Mouse (Mus musculus) heart, postnatal 0 days (tissue): ENCODE results near the gene Syncrip. TPM values are rescaled to one million over a fixed set of nuclear protein-coding genes. Genes with fewer than 3 reads are reported as not detected.

Experiments used
- ATAC-seq: fragments of 200-750 bp; cut with Nextera tagmentation; 2 replicates; pipeline ENCODE4 v1.8.0; 2017; ENCODE audit warnings: low read depth, moderate number of reproducible peaks, moderate library complexity; ENCODE audit not compliant: insufficient read depth
- DNase-seq: peaks from one replicate; pipeline ENCODE4 v3.0.0-alpha.2; 2016; ENCODE audit warnings: low spot score
- H3K27ac ChIP-seq: fragments of 300-500 bp; sonication (generic); 2 replicates; pipeline ENCODE4 v1.5.1; 2014; ENCODE audit warnings: low read depth, mild to moderate bottlenecking
- H3K27me3 ChIP-seq: fragments of 300-500 bp; sonication (generic); 2 replicates; pipeline ENCODE4 v1.6.1; 2014; ENCODE audit warnings: low read length, mixed read lengths; ENCODE audit not compliant: control insufficient read depth, insufficient read depth
- H3K36me3 ChIP-seq: fragments of 300-500 bp; sonication (generic); replicated peaks from 2 replicates; pipeline ENCODE4 v1.6.1; 2014; ENCODE audit warnings: low read length, mixed read lengths; ENCODE audit not compliant: control insufficient read depth, insufficient read depth
- H3K4me1 ChIP-seq: fragments of 300-500 bp; sonication (generic); 2 replicates; pipeline ENCODE4 v1.6.1; 2014; ENCODE audit warnings: antibody characterized with exemption; ENCODE audit not compliant: control insufficient read depth, insufficient read depth
- H3K4me2 ChIP-seq: fragments of 300-500 bp; sonication (generic); 2 replicates; pipeline ENCODE4 v1.6.1; 2014; ENCODE audit warnings: low read depth, mild to moderate bottlenecking, low read length, moderate library complexity
- H3K4me3 ChIP-seq: fragments of 300-500 bp; sonication (generic); 2 replicates; pipeline ENCODE4 v1.5.1; 2014; ENCODE audit warnings: low read depth, low read length
- H3K9ac ChIP-seq: fragments of 300-500 bp; sonication (generic); replicated peaks from 2 replicates; pipeline ENCODE4 v1.6.1; 2014; ENCODE audit warnings: low read depth, low read length, mixed read lengths
- H3K9me3 ChIP-seq: fragments of 300-500 bp; sonication (generic); replicated peaks from 2 replicates; pipeline ENCODE4 v1.6.1; 2016; ENCODE audit warnings: low read length; ENCODE audit not compliant: control insufficient read depth
- CTCF ChIP-seq: IDR thresholded peaks from 2 replicates; pipeline ENCODE4 v1.5.1; 2016; ENCODE audit warnings: antibody characterized with exemption, control low read depth, low read depth
- EP300 ChIP-seq: IDR thresholded peaks from 2 replicates; pipeline ENCODE4 v1.6.1; 2016; ENCODE audit warnings: antibody characterized with exemption, low read depth
- WGBS: fragments of 180-500 bp; shearing (Covaris S2); extraction: QIAGEN DNeasy Blood & Tissue Kit; methylation state at CpG from one replicate; pipeline ENCODE4 v1.1.7; 2014; 5-methylcytosine and 5-hydroxymethylcytosine counted together
- polyA plus RNA-seq: library from polyadenylated mRNA; unstranded; fragments of >200 nt; fragmentation: Nextera tagmentation; extraction: Ambion mirVana; gene quantifications from 2 replicates; pipeline ENCODE4 v1.2.1, GENCODE M21; 2015
- total RNA-seq: library from RNA; depleted of rRNA; stranded (reverse); fragments of >200 nt; gene quantifications from 2 replicates; pipeline ENCODE4 v1.2.3, GENCODE M21; 2014; ENCODE audit warnings: low replicate concordance

The Syncrip gene
- total and polyA plus RNA-seq, 2 experiments from 2014 or later, result 21.6 to 41.4 TPM

GRCm38 (mm10) chr9:88515546-88515945 is 33.2 kb upstream of the Syncrip start:
- Histone ChIP-seq H3K4me3 (no peak overlapping the region), H3K27ac (no peak overlapping the region), H3K9me3 (no peaks in the 10 kb centered on the region), H3K4me1 (peaks cover 6% of the 10 kb centered on the region; the same call in 1 of the 2 replicates), H3K27me3 (no peaks in the 10 kb centered on the region), H3K4me2 (no peak overlapping the region), H3K9ac (no peak overlapping the region), H3K36me3 (peaks cover 6% of the 10 kb centered on the region)
- WGBS, result 83% methylated on average over 1 of the region's 1 CpGs
- no peak for DNase-seq
- no peak for TF ChIP-seq CTCF
- no peak for TF ChIP-seq EP300
- ATAC-seq, result no peak

- no peak overlapping the region for H3K27ac ChIP-seq
- no peaks in the 10 kb centered on the region for H3K9me3 ChIP-seq
- no peak for DNase-seq
- no peak for ATAC-seq
- no peak overlapping the region for H3K4me2 ChIP-seq
- TF ChIP-seq CTCF, result no peak
- H3K27me3 ChIP-seq, result no peaks in the 10 kb centered on the region
- H3K4me3 ChIP-seq, result no peak overlapping the region
- WGBS, result 80% methylated on average over 6 of the region's 6 CpGs
- no peak overlapping the region for H3K9ac ChIP-seq
- H3K4me1 ChIP-seq, result no peaks in the 10 kb centered on the region
- no peaks in the 10 kb centered on the region for H3K36me3 ChIP-seq
Observed at GRCm38 (mm10) chr9:88501846-88502245, 19.5 kb upstream of the Syncrip start.

GRCm38 (mm10) chr9:88500112-88500511 is 17.7 kb upstream of the Syncrip start:
- H3K9ac ChIP-seq, result no peak overlapping the region
- H3K4me1 ChIP-seq, result no peaks in the 10 kb centered on the region
- no peak overlapping the region for H3K4me2 ChIP-seq
- DNase-seq (no peak), ATAC-seq (no peak)
- no peaks in the 10 kb centered on the region for H3K27me3 ChIP-seq
- WGBS, result 64% methylated on average over 2 of the region's 2 CpGs
- H3K4me3 ChIP-seq, result no peak overlapping the region
- no peaks in the 10 kb centered on the region for H3K36me3 ChIP-seq
- H3K27ac ChIP-seq, result no peak overlapping the region
- TF ChIP-seq EP300 (no peak), CTCF (no peak)
- no peaks in the 10 kb centered on the region for H3K9me3 ChIP-seq

- DNase-seq, result no peak
- TF ChIP-seq EP300 (no peak), CTCF (no peak)
- 33% methylated on average over 1 of the region's 1 CpGs for WGBS
Observed at GRCm38 (mm10) chr9:88492522-88492921, 10.1 kb upstream of the Syncrip start.

GRCm38 (mm10) chr9:88484531-88484930 is 2.2 kb upstream of the Syncrip start:
- H3K4me1 ChIP-seq, result 0 out of 2 replicates have a peak, but pooled peaks cover 4% of the 10 kb centered on the region
- DNase-seq, result peak; percentile 43
- no peaks in the 10 kb centered on the region for H3K9me3 ChIP-seq
- H3K27me3 ChIP-seq, result no peaks in the 10 kb centered on the region
- H3K4me2 ChIP-seq, result peak overlapping the region; percentile 54
- H3K27ac ChIP-seq, result peak overlapping the region; percentile 100
- WGBS, result 11% methylated on average over 6 of the region's 6 CpGs
- H3K36me3 ChIP-seq, result no peaks in the 10 kb centered on the region
- no peak for ATAC-seq
- H3K4me3 ChIP-seq, result no peak overlapping the region
- no peak for TF ChIP-seq CTCF
- no peak for TF ChIP-seq EP300
- H3K9ac ChIP-seq, result no peak overlapping the region

More at GRCm38 (mm10) chr9:88492522-88492921, 10.1 kb upstream of the Syncrip start:
- no peak; the same call in 1 of the 2 replicates for ATAC-seq
- H3K27ac ChIP-seq, result no peak overlapping the region
- no peaks in the 10 kb centered on the region for H3K9me3 ChIP-seq
- no peak overlapping the region for H3K4me2 ChIP-seq
- H3K4me1 ChIP-seq, result no peaks in the 10 kb centered on the region
- no peaks in the 10 kb centered on the region for H3K27me3 ChIP-seq
- no peak overlapping the region for H3K9ac ChIP-seq
- H3K4me3 ChIP-seq, result no peak overlapping the region
- H3K36me3 ChIP-seq, result no peaks in the 10 kb centered on the region

- Histone ChIP-seq H3K4me2 (peak overlapping the region; percentile 54), H3K9ac (peak overlapping the region; percentile 97), H3K27me3 (no peaks in the 10 kb centered on the region), H3K4me3 (peak overlapping the region; percentile 99), H3K4me1 (0 out of 2 replicates have a peak, but pooled peaks cover 4% of the 10 kb centered on the region), H3K9me3 (no peaks in the 10 kb centered on the region), H3K36me3 (0 out of 2 replicates have a peak, but pooled peaks cover under 1% of the 10 kb centered on the region), H3K27ac (peak overlapping the region; percentile 100)
- no peak for TF ChIP-seq CTCF
- peak; percentile 64; the same call in 1 of the 2 replicates for TF ChIP-seq EP300
- WGBS, result under 1% methylated on average over 35 of the region's 52 CpGs
- ATAC-seq (peak; percentile 39), DNase-seq (peak; percentile 92)
Observed at GRCm38 (mm10) chr9:88482829-88483396, 539 bp upstream of the Syncrip start.
